Mouse (Mus musculus) lung, postnatal 0 days (tissue): Measurements from ENCODE around the gene Hck. TPM values are rescaled to one million over a fixed set of nuclear protein-coding genes. Genes with fewer than 3 reads are reported as not detected.

ENCODE experiments used
- ATAC-seq: fragments of 200-750 bp; cut with Nextera tagmentation; 2 replicates; pipeline ENCODE4 v1.8.0; 2017; ENCODE audit warnings: moderate library complexity
- DNase-seq: peaks from one replicate; pipeline ENCODE4 v3.0.0-alpha.2; 2016; ENCODE audit warnings: low spot score
- H3K27ac ChIP-seq: fragments of 300-500 bp; sonication (generic); 2 replicates; pipeline ENCODE4 v1.5.1; 2014; ENCODE audit warnings: antibody characterized with exemption, mild to moderate bottlenecking, low read length, mixed read lengths
- H3K27me3 ChIP-seq: fragments of 300-500 bp; sonication (generic); replicated peaks from 2 replicates; pipeline ENCODE4 v1.6.1; 2014; ENCODE audit warnings: low read length, mixed read lengths; ENCODE audit not compliant: insufficient read depth
- H3K36me3 ChIP-seq: fragments of 300-500 bp; sonication (generic); 2 replicates; pipeline ENCODE4 v1.6.1; 2014; ENCODE audit warnings: low read length, mixed read lengths; ENCODE audit not compliant: insufficient read depth
- H3K4me1 ChIP-seq: fragments of 300-500 bp; sonication (generic); 2 replicates; pipeline ENCODE4 v1.6.1; 2014; ENCODE audit warnings: antibody characterized with exemption, low read depth, low read length, mixed read lengths; ENCODE audit not compliant: insufficient read depth
- H3K4me2 ChIP-seq: fragments of 300-500 bp; sonication (generic); replicated peaks from 2 replicates; pipeline ENCODE4 v1.6.1; 2014; ENCODE audit warnings: low read depth, mild to moderate bottlenecking, low read length, moderate library complexity, mixed read lengths
- H3K4me3 ChIP-seq: fragments of 300-500 bp; sonication (generic); 2 replicates; pipeline ENCODE4 v1.5.1; 2014; ENCODE audit warnings: low read depth, low read length
- H3K9ac ChIP-seq: fragments of 300-500 bp; sonication (generic); replicated peaks from 2 replicates; pipeline ENCODE4 v1.6.1; 2014; ENCODE audit warnings: low read depth, mild to moderate bottlenecking
- H3K9me3 ChIP-seq: fragments of 300-500 bp; sonication (generic); 2 replicates; pipeline ENCODE4 v1.6.1; 2016; ENCODE audit warnings: low read length, mixed read lengths
- CTCF ChIP-seq: IDR thresholded peaks from 2 replicates; pipeline ENCODE4 v1.5.1; 2016; ENCODE audit warnings: antibody characterized with exemption, mild to moderate bottlenecking
- EP300 ChIP-seq: IDR thresholded peaks from 2 replicates; pipeline ENCODE4 v1.6.1; 2016; ENCODE audit warnings: antibody characterized with exemption, mild to moderate bottlenecking, control low read depth
- WGBS: fragments of 180-500 bp; shearing (Covaris S2); extraction: QIAGEN DNeasy Blood & Tissue Kit; methylation state at CpG from one replicate; pipeline ENCODE4 v1.1.7; 2014; 5-methylcytosine and 5-hydroxymethylcytosine counted together
- polyA plus RNA-seq: library from polyadenylated mRNA; unstranded; fragments of >200 nt; fragmentation: Nextera tagmentation; extraction: Ambion mirVana; gene quantifications from 2 replicates; pipeline ENCODE4 v1.2.1, GENCODE M21; 2015

The Hck gene
- polyA plus RNA-seq, 1 experiment from 2014 or later: 37.1 TPM

DNA sequence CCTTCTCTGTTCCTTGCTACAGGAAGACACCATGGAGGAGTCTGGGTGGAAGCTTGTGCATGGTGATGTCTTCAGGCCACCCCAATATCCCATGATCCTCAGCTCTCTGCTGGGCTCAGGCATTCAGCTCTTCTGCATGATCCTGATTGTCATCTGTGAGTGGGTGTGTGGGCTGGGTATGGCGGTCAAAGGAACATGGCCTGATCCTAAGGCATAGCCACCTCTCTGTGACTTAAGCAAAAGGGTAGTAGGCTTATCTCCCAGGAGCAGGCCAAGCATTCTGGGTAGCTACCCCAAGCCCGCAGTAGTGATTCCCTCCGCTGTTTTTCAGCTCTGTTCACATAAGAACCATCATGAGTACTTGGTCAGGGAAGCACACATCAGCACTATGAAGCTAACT lies 86.0 kb downstream of the Hck start:
- no peak overlapping the region for H3K9ac ChIP-seq
- peaks cover 38% of the 10 kb centered on the region for H3K36me3 ChIP-seq
- H3K4me2 ChIP-seq: no peak overlapping the region
- TF ChIP-seq CTCF (no peak), EP300 (no peak)
- H3K4me3 ChIP-seq: no peak overlapping the region
- 97% methylated on average over 3 of the region's 3 CpGs for WGBS
- no peak for ATAC-seq
- no peak for DNase-seq
- H3K9me3 ChIP-seq: no peaks in the 10 kb centered on the region
- no peaks in the 10 kb centered on the region for H3K27me3 ChIP-seq
- no peak overlapping the region for H3K27ac ChIP-seq
- no peaks in the 10 kb centered on the region for H3K4me1 ChIP-seq

DNA sequence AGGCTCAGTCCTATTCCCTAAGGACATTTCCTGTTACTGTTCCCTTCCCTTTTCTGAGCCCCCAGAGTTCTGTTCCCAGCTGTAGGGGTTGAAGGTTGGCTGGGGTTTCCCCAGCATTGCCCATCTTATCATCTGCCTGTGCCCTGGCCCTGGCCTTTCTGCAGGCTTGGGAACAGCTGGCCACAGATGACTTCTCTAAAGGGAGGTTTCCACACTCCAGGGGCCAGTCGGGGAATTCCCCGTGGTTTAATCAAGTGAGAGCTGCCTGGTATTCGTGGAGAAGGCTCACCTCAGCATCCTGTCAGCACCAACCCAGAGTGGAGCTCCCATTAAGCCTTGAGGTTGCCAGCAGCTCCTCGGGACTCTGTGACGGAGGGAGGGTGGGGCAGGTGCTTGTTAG lies 90.2 kb downstream of the Hck start:
- no peak overlapping the region for H3K27ac ChIP-seq
- H3K9ac ChIP-seq: no peak overlapping the region
- WGBS: 52% methylated on average over 5 of the region's 5 CpGs
- no peak overlapping the region for H3K4me2 ChIP-seq
- H3K4me3 ChIP-seq: no peak overlapping the region
- no peak for DNase-seq
- H3K36me3 ChIP-seq: peaks cover 36% of the 10 kb centered on the region
- TF ChIP-seq CTCF (no peak), EP300 (no peak)
- peak; percentile 28 for ATAC-seq
- H3K9me3 ChIP-seq: no peaks in the 10 kb centered on the region
- no peaks in the 10 kb centered on the region for H3K4me1 ChIP-seq
- H3K27me3 ChIP-seq: no peaks in the 10 kb centered on the region

DNA sequence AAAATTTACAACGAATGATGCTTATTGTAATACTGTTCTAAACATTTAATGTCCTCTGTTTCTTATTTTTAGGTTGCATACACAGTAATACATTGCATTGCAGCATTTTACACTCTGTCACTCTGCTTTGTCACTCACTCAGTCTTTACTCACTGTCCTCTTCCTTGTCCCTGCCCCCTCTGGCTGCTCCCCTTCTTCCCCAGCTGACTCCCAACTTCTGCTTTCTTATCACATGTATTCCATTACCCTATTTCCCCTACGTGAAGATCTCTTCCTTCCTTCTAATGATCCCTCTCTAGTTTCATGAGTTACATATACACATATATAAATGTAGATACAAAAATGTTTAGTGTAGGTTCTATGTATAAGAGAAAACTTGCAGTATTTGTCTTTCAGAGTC lies 90.8 kb downstream of the Hck start:
- DNase-seq (no peak), ATAC-seq (no peak)
- Histone ChIP-seq H3K9ac (no peak overlapping the region), H3K27me3 (no peaks in the 10 kb centered on the region), H3K4me1 (no peaks in the 10 kb centered on the region), H3K27ac (no peak overlapping the region), H3K9me3 (no peaks in the 10 kb centered on the region), H3K36me3 (peaks cover 42% of the 10 kb centered on the region), H3K4me2 (no peak overlapping the region), H3K4me3 (no peak overlapping the region)
- WGBS: 76% methylated on average over 2 of the region's 2 CpGs
- TF ChIP-seq EP300: no peak

Other genes starting within 250 kb of the Hck start
- 0.04 TPM in 1 of 2 replicates, not detected in the other for gene Mylk2, start 197.1 kb upstream of the Hck start, polyA plus RNA-seq
- gene Foxs1, start 175.3 kb upstream of the Hck start, polyA plus RNA-seq: 11.0 and 13.2 TPM in 2 replicates
- gene Dusp15, start 156.8 kb upstream of the Hck start, polyA plus RNA-seq: not detected in 2 replicates
- 1.1 and 1.8 TPM in 2 replicates for gene Ttll9, start 146.0 kb upstream of the Hck start, polyA plus RNA-seq
- gene Pdrg1, start 93.0 kb upstream of the Hck start, polyA plus RNA-seq: 76.6 and 97.2 TPM in 2 replicates
- not detected in 2 replicates for gene Xkr7, start 76.6 kb upstream of the Hck start, polyA plus RNA-seq
- 10.7 and 11.1 TPM in 2 replicates for gene Ccm2l, start 42.5 kb upstream of the Hck start, polyA plus RNA-seq
- 39.7 and 44.5 TPM in 2 replicates for gene Tm9sf4, start 52.8 kb downstream of the Hck start, polyA plus RNA-seq
- 4.7 and 5.5 TPM in 2 replicates for gene Tspyl3, start 117.0 kb downstream of the Hck start, polyA plus RNA-seq
- gene Plagl2, start 133.0 kb downstream of the Hck start, polyA plus RNA-seq: 6.8 and 7.1 TPM in 2 replicates
- 2.8 and 3.1 TPM in 2 replicates for gene Pofut1, start 133.1 kb downstream of the Hck start, polyA plus RNA-seq
- gene Kif3b, start 182.9 kb downstream of the Hck start, polyA plus RNA-seq: 4.7 and 5.2 TPM in 2 replicates
- 10.3 and 12.1 TPM in 2 replicates for gene Asxl1, start 237.4 kb downstream of the Hck start, polyA plus RNA-seq